Mouse (Mus musculus) naive thymus-derived CD4-positive, alpha-beta T cell, adult 2 months (primary cell): Measurements from ENCODE around the gene Gjb4.

ENCODE experiments used
- DNase-seq: peaks from one replicate; pipeline ENCODE4 v3.0.0-alpha.2; 2011; ENCODE audit warnings: low read depth

Gene Gjb4

DNA sequence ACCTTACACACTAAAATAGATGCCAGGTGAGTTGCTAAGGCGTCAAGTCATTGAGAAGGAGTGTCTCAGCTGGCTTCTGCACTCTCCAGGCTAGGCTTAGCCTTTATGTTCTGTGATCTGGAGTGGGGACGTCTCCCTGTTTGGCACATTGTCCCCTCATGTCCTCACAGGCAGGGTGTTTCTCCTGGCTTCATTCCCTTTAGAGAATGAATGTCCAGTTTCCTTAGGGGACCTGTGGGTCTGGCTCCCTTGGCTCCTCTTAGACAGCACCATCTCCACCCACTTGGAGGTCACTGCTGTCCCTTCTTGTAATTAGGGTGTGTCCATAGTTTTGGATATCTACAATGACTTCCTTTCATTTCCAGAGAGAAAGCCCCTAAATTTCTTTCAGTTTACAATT lies 47.0 kb downstream of the Gjb4 start:
- DNase-seq = no peak

GRCm38 (mm10) chr4:127303796-127304195 lies 50.1 kb downstream of the Gjb4 start:
- DNase-seq = no peak
